Mouse (Mus musculus): ENCODE results near the gene Mlh3. TPM values are rescaled to one million over a fixed set of nuclear protein-coding genes. Genes with fewer than 3 reads are reported as not detected.

The Mlh3 gene
- total and polyA plus RNA-seq, 3 experiments: 7.8 to 9.8 (median 8.3) TPM

DNA sequence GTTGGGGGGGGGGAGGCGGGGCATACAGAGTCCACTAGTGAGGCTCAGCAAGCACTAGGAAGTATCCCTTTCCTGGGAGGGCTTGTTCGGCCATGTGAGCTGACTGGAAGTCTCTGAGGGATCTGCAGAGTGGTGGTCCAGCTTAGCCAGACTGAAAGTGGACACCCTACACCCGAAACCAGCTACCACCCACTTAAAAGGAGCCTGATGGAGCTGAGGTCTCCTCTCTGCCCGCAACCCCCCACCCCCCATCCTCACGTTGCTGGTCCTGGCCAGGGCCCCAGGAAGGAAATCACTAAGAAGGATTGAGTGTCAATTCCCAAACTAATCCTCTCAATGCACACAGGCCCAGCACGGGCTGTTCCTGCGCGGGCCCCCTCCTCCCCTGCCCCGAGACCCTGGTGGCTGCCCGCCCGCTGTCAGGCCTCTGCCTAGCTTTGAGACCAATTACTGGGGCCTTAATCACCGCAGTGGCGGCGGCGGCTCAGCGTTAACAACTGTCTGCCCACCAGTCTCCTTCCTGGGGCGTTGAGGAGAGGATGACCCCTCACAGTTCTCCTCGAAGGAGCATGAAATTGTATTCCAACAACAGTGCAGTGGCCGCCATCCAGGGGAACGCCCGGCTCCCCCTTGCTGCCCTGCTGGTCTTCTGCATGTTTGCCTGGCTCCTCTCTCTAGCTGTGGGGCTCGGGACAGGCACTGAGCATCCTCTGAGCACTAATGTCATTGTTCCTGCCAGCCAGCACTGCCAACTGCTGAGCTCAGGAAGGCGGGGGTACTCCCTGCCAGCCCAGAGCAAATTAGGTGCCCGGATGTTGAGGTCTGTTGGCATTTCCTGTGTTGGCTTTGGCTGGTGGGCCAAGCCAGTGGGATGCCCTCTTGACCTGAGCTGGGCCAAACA lies 69.2 kb downstream of the Mlh3 start (continued):
- TF ChIP-seq CHD1 (IDR thresholded peaks at IDR 0.05; ENCODE audit: low read depth, low read length): no peak

DNA sequence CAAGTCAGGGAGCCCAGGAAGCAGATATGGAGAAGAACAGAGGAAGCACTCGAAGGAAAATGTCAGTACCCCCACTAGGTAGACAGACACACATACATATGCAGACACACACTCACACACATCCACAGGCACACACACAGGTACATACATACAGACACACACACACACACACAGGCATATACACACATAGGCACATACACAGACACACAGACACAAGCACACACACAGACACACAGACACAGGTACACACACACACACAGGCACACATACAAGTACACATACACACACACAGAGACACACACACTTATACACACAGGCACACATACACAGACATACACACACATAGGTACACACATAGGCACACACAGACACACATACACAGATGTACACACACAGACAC lies 70.4 kb downstream of the Mlh3 start:
- TF ChIP-seq IRF4 (IDR thresholded peaks at IDR 0.05; ENCODE audit: low read depth, low read length): no peak
- no peak for TF ChIP-seq NELFE (IDR thresholded peaks at IDR 0.05; ENCODE audit: low read depth, low read length)
- no peak for TF ChIP-seq MYC (IDR thresholded peaks at IDR 0.05; ENCODE audit: low read depth, low read length)
- no peak for TF ChIP-seq CHD2 (IDR thresholded peaks at IDR 0.05; ENCODE audit: low read length)
- TF ChIP-seq KAT2A (IDR thresholded peaks at IDR 0.05; ENCODE audit: insufficient replicate concordance, low read length): no peak
- no peak for TF ChIP-seq MAZ (IDR thresholded peaks at IDR 0.05; ENCODE audit: low read depth, low read length)
- TF ChIP-seq CTCF (conservative IDR thresholded peaks at IDR 0.05 in 1 of 2, IDR thresholded peaks at IDR 0.05 in 1 of 2; ENCODE audit: low read depth in 2 of 2, low read length in 2 of 2): no peak
- no peak for TF ChIP-seq JUN (IDR thresholded peaks at IDR 0.05; ENCODE audit: insufficient read depth, low read depth, low read length)
- no peak for TF ChIP-seq ZC3H11A (IDR thresholded peaks at IDR 0.05; ENCODE audit: low read depth, low read length)
- DNase-seq (ENCODE audit: extremely low read depth): no peak
- no peak overlapping the region for H3K9ac ChIP-seq (ENCODE audit: insufficient read depth, low read depth)
- dilution Hi-C loops (cut with MboI; ENCODE audit: extremely low pct_ligation_motif_present, extremely low pct_unique_long_range_greater_than_20kb, low sequenced_read_pairs): no loop called here
- peaks cover 8% of the 10 kb centered on the region for H3K27me3 ChIP-seq (replicated peaks)
- H3K79me2 ChIP-seq (replicated peaks; ENCODE audit: control insufficient read depth, extremely low read depth, insufficient read depth, poor library complexity, severe bottlenecking): no peaks in the 10 kb centered on the region
- no peak overlapping the region for H3K4me3 ChIP-seq (replicated peaks in 1 of 3; ENCODE audit: low read depth in 2 of 3, low read length in 2 of 3, poor library complexity in 1 of 3)
- in situ Hi-C loops (cut with MboI; ENCODE audit: low pct_ligation_motif_present, low pct_unique_long_range_greater_than_20kb, low sequenced_read_pairs): no loop called here
- no peak overlapping the region; the same call in 1 of the 2 replicates for H3K27ac ChIP-seq (ENCODE audit: insufficient read depth, low read depth)
- H3K4me2 ChIP-seq (ENCODE audit: insufficient read depth, low read depth, poor library complexity, severe bottlenecking): no peak overlapping the region
- no peaks in the 10 kb centered on the region for H3K9me3 ChIP-seq (replicated peaks; ENCODE audit: low read length)
- no peaks in the 10 kb centered on the region for H3K36me3 ChIP-seq (replicated peaks in 1 of 2; ENCODE audit: control insufficient read depth in 1 of 2, insufficient read depth in 1 of 2, low read length in 1 of 2)
- peaks cover 2 to 6% of the 10 kb centered on the region in 2 experiments; a peak in 1 of 4 replicates for H3K4me1 ChIP-seq (ENCODE audit: control insufficient read depth in 1 of 2, insufficient read depth in 2 of 2)

DNA sequence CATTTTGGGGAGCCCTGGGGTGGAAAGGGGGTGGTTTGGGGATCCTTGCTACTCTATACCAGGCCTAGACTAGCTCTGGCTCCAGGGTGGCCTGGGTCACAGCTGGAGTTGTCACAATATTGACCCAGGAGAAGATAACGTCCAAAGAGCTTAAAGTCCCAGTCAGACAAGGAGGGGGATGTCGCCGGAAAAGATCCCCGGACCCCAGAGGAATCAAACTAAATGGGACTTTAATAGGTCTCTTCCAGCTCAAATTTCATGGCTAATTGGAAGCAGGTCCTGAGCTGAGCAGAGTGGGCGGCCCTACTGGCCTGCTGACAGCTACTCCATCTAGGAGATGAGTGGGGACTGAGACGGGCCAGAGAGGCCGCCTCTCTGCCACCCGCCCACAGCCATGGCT lies 72.5 kb downstream of the Mlh3 start:
- Histone ChIP-seq H3K27ac (ENCODE audit: insufficient read depth, low read depth) (no peak overlapping the region), H3K9ac (ENCODE audit: insufficient read depth, low read depth) (no peak overlapping the region), H3K4me2 (ENCODE audit: insufficient read depth, low read depth, poor library complexity, severe bottlenecking) (no peak overlapping the region), H3K4me3 (replicated peaks in 1 of 3; ENCODE audit: low read depth in 2 of 3, low read length in 2 of 3, poor library complexity in 1 of 3) (no peak overlapping the region), H3K79me2 (replicated peaks; ENCODE audit: control insufficient read depth, extremely low read depth, insufficient read depth, poor library complexity, severe bottlenecking) (no peaks in the 10 kb centered on the region), H3K4me1 (ENCODE audit: control insufficient read depth in 1 of 2, insufficient read depth in 2 of 2) (peaks cover 7 to 18% of the 10 kb centered on the region in 2 experiments), H3K9me3 (replicated peaks; ENCODE audit: low read length) (no peaks in the 10 kb centered on the region), H3K27me3 (replicated peaks) (peaks cover under 1% of the 10 kb centered on the region), H3K36me3 (replicated peaks in 1 of 2; ENCODE audit: control insufficient read depth in 1 of 2, insufficient read depth in 1 of 2, low read length in 1 of 2) (no peaks in the 10 kb centered on the region)
- dilution Hi-C loops (cut with MboI; ENCODE audit: extremely low pct_ligation_motif_present, extremely low pct_unique_long_range_greater_than_20kb, low sequenced_read_pairs): no loop called here
- in situ Hi-C loops (cut with MboI; ENCODE audit: low pct_ligation_motif_present, low pct_unique_long_range_greater_than_20kb, low sequenced_read_pairs): no loop called here
- no peak for DNase-seq (ENCODE audit: extremely low read depth)
- TF ChIP-seq TCF12 (IDR thresholded peaks at IDR 0.05; ENCODE audit: low read depth, low read length) (no peak), RAD21 (IDR thresholded peaks at IDR 0.05; ENCODE audit: low read depth, low read length) (no peak), UBTF (IDR thresholded peaks at IDR 0.05; ENCODE audit: low read depth, low read length) (no peak), CTCF (conservative IDR thresholded peaks at IDR 0.05 in 1 of 2, IDR thresholded peaks at IDR 0.05 in 1 of 2; ENCODE audit: low read depth in 2 of 2, low read length in 2 of 2) (no peak), POLR2AphosphoS2 (IDR thresholded peaks at IDR 0.05; ENCODE audit: low read depth, low read length) (no peak)
